Mouse (Mus musculus) forebrain, embryonic 15.5 days (tissue): ENCODE results near the gene Sly. TPM values are rescaled to one million over a fixed set of nuclear protein-coding genes. Genes with fewer than 3 reads are reported as not detected.
"Not testable (repeated sequence)": the region's sequence is repeated elsewhere in the genome, so short reads cannot be mapped to it uniquely, and the experiment has no call there.

ENCODE experiments used
- ATAC-seq: fragments of 200-750 bp; cut with Nextera tagmentation; replicated peaks from 2 replicates; pipeline ENCODE4 v1.8.0; 2017; ENCODE audit warnings: mild to moderate bottlenecking, moderate TSS enrichment, moderate library complexity
- H3K27ac ChIP-seq: fragments of 300-500 bp; sonication (generic); replicated peaks from 2 replicates; pipeline ENCODE4 v1.5.1; 2015; ENCODE audit warnings: mild to moderate bottlenecking, inconsistent platforms
- H3K27me3 ChIP-seq: fragments of 300-500 bp; sonication (generic); 2 replicates; pipeline ENCODE4 v1.6.1; 2015; ENCODE audit warnings: inconsistent platforms
- H3K36me3 ChIP-seq: fragments of 300-500 bp; sonication (generic); 2 replicates; pipeline ENCODE4 v1.6.1; 2015; ENCODE audit warnings: mild to moderate bottlenecking, inconsistent platforms
- H3K4me1 ChIP-seq: fragments of 300-500 bp; sonication (generic); 2 replicates; pipeline ENCODE4 v1.6.1; 2015; ENCODE audit warnings: inconsistent platforms
- H3K4me2 ChIP-seq: fragments of 300-500 bp; sonication (generic); replicated peaks from 2 replicates; pipeline ENCODE4 v1.6.1; 2015; ENCODE audit warnings: mild to moderate bottlenecking, inconsistent platforms
- H3K4me3 ChIP-seq: fragments of 300-500 bp; sonication (generic); 2 replicates; pipeline ENCODE4 v1.5.1; 2015; ENCODE audit warnings: mild to moderate bottlenecking, inconsistent platforms
- H3K9ac ChIP-seq: fragments of 300-500 bp; sonication (generic); replicated peaks from 2 replicates; pipeline ENCODE4 v1.6.1; 2015; ENCODE audit warnings: mild to moderate bottlenecking, inconsistent platforms
- H3K9me3 ChIP-seq: fragments of 300-500 bp; sonication (generic); 2 replicates; pipeline ENCODE4 v1.6.1; 2016; ENCODE audit warnings: inconsistent platforms
- WGBS: fragments of 180-500 bp; shearing (Covaris S2); methylation state at CpG from one replicate; pipeline ENCODE4 v1.1.7; 2015; ENCODE audit warnings: mixed read lengths; 5-methylcytosine and 5-hydroxymethylcytosine counted together
- polyA plus RNA-seq: library from polyadenylated mRNA; unstranded; fragments of >200 nt; fragmentation: Nextera tagmentation; extraction: Ambion mirVana; gene quantifications from 2 replicates; pipeline ENCODE4 v1.2.1, GENCODE M21; 2015

The Sly gene
- not detected in 2 replicates for polyA plus RNA-seq

DNA sequence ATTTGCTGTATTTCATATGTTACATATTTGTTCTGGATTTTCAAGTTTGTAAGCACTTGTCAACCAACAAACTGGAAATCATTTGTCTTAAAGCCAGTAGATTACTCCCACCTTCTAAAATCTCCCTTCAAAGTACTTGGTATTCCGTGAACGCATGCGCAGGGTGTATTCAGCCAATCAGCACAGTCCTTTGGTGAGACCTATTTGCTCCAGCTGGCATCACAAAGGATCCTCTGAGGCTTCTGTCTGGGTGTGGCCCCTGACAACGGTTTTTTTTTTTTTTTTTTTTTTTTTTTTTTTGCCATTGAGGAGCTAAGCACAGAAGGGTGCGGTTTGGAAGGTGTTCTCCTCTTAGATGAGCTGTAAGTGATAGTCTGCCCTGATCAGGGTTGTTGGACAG lies at the start of gene Sly:
TSS of gene Sly (plus strand) at position 301 of the 400 bp plus-strand sequence.
- not testable (repeated sequence) for ATAC-seq, H3K4me1 ChIP-seq, H3K27me3 ChIP-seq, H3K9ac ChIP-seq, H3K4me3 ChIP-seq, H3K36me3 ChIP-seq, H3K9me3 ChIP-seq, H3K4me2 ChIP-seq, H3K27ac ChIP-seq
- WGBS: no CpG with 5 or more reads among the region's 5 CpGs
